Mouse (Mus musculus) liver, embryonic 16.5 days (tissue): ENCODE measurements at regions not wholly inside any gene's neighbourhood (a gene's known extent, or its start where the extent isn't known, plus 50 kb on each side); places are given as distances from the start of the nearest gene placed in this dataset.

Source experiments
- ATAC-seq: fragments of 200-750 bp; cut with Nextera tagmentation; 2 replicates; pipeline ENCODE4 v1.8.0; 2017; ENCODE audit warnings: low read depth, mild to moderate bottlenecking, moderate number of reproducible peaks, moderate library complexity
- H3K27ac ChIP-seq: fragments of 300-500 bp; sonication (generic); 2 replicates; pipeline ENCODE4 v1.5.1; 2014; ENCODE audit warnings: mild to moderate bottlenecking, low read length
- H3K27me3 ChIP-seq: fragments of 300-500 bp; sonication (generic); 2 replicates; pipeline ENCODE4 v1.6.1; 2014; ENCODE audit warnings: low read depth, low read length, mixed read lengths; ENCODE audit not compliant: control insufficient read depth, insufficient read depth
- H3K36me3 ChIP-seq: fragments of 300-500 bp; sonication (generic); 2 replicates; pipeline ENCODE4 v1.6.1; 2014; ENCODE audit warnings: mild to moderate bottlenecking; ENCODE audit not compliant: control insufficient read depth, insufficient read depth
- H3K4me1 ChIP-seq: fragments of 300-500 bp; sonication (generic); 2 replicates; pipeline ENCODE4 v1.6.1; 2014; ENCODE audit warnings: low read depth, low read length, mixed read lengths; ENCODE audit not compliant: control insufficient read depth
- H3K4me2 ChIP-seq: fragments of 300-500 bp; sonication (generic); 2 replicates; pipeline ENCODE4 v1.6.1; 2014; ENCODE audit warnings: low read depth, low read length, mixed read lengths
- H3K4me3 ChIP-seq: fragments of 300-500 bp; sonication (generic); 2 replicates; pipeline ENCODE4 v1.5.1; 2014; ENCODE audit warnings: low read depth, mild to moderate bottlenecking, low read length
- H3K9ac ChIP-seq: fragments of 300-500 bp; sonication (generic); 2 replicates; pipeline ENCODE4 v1.6.1; 2014; ENCODE audit warnings: low read depth, low read length
- H3K9me3 ChIP-seq: fragments of 300-500 bp; sonication (generic); replicated peaks from 2 replicates; pipeline ENCODE4 v1.6.1; 2016; ENCODE audit warnings: low read length; ENCODE audit not compliant: control insufficient read depth
- whole genome bisulfite sequencing: fragments of 180-500 bp; shearing (Covaris S2); extraction: QIAGEN DNeasy Blood & Tissue Kit; methylation state at CpG from one replicate; pipeline ENCODE4 v1.1.7; 2014; ENCODE audit not compliant: insufficient replicate concordance; 5-methylcytosine and 5-hydroxymethylcytosine counted together

DNA sequence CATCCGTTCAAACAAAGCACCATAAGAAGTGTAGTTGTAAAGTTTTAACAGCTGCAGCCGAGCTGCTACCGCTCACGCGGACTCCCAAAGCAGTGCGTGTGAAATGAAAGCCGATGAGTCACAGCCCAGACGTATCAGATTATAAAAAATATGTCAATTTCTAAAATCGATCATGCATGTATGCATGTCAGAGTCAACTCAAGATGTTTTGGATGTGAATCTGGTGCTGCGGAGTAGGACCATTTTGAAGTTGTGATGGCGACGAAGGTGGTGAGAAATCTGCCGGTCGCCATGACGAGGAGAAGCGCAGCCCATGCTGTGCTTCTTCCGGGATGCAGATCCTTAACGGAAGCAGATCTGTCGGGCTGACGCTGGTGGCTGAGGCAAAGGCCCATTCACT is 93.5 kb downstream of the Aldh8a1 start:
- H3K36me3 ChIP-seq = no peaks in the 10 kb centered on the region
- H3K27ac ChIP-seq = no peak overlapping the region
- no peak overlapping the region for H3K4me2 ChIP-seq
- H3K4me1 ChIP-seq = peaks cover 3% of the 10 kb centered on the region
- no peak overlapping the region for H3K4me3 ChIP-seq
- no peak for ATAC-seq
- H3K27me3 ChIP-seq = no peaks in the 10 kb centered on the region
- 73% methylated on average over 20 of the region's 20 CpGs for WGBS
- H3K9me3 ChIP-seq = no peaks in the 10 kb centered on the region
- H3K9ac ChIP-seq = no peak overlapping the region

DNA sequence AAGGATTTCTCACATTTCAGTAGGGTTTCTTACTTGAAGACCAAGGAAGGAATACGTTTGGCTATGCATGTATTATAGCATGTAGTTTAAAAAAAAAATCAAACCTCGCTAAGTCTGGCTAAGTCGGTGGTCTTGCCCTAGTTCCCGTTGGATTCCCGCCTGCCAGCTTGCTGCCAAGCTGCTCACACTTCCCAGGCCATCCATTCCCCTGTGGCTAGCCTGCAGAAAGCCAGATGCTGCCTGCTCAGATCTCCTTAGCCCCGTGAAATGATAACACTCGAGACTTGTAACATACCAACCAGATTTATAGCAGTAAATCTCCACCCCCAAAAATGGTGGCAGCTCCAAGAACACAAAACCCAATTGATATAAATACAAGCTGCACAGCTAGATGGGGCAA is 97.2 kb downstream of the Aldh8a1 start:
- WGBS = 62% methylated on average over 7 of the region's 7 CpGs
- ATAC-seq = no peak
- H3K36me3 ChIP-seq = no peaks in the 10 kb centered on the region

DNA sequence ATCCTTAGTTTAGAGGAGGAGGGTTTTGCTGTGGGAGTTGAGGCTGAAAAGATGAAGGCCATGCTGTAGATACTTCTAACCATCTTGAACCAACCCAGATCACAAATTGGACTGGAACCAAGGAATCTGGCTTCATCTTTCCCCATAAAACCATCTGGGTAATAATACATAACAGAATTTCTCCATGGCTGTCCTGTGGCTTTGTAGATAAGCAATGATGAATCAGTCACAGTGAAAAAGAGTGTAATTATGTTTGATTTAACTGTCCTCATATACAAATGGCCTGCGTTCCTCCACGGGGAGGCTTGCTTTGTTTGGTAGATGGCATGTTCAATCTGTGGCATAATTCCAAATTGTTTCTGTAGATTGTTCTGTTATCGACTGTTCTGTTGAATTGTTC is 100.9 kb downstream of the Aldh8a1 start:
- Histone ChIP-seq H3K9me3 (no peaks in the 10 kb centered on the region), H3K36me3 (no peaks in the 10 kb centered on the region), H3K4me3 (no peak overlapping the region), H3K27ac (no peak overlapping the region), H3K27me3 (no peaks in the 10 kb centered on the region), H3K9ac (no peak overlapping the region), H3K4me2 (no peak overlapping the region), H3K4me1 (no peaks in the 10 kb centered on the region)
- 70% methylated on average over 3 of the region's 3 CpGs for WGBS
- ATAC-seq = no peak

More for the DNA sequence above, 97.2 kb downstream of the Aldh8a1 start:
- Histone ChIP-seq H3K4me3 (no peak overlapping the region), H3K27me3 (no peaks in the 10 kb centered on the region), H3K4me1 (peaks cover 3% of the 10 kb centered on the region), H3K27ac (no peak overlapping the region), H3K9ac (no peak overlapping the region), H3K4me2 (no peak overlapping the region), H3K9me3 (no peaks in the 10 kb centered on the region)

DNA sequence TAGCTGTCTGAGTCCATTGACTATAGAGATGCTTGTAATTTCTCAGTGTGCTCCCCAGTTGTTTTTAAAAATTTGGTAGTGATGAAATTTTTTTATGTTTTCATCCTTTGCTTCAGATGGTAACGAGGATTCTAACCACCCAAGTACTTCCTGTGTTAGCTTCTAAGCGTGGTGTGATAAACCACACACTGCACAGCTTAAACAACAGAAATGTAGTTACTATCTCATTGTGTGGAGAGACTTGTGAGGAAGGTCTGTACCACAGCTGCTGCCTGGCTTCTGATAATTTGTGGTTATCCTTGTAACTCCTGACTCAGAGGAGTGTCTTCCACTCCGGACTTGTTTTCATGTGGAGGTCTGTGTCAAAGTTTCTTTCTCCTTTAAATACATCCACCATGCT is 102.3 kb downstream of the Aldh8a1 start:
- WGBS = 18% methylated on average over 3 of the region's 3 CpGs
- H3K4me2 ChIP-seq = no peak overlapping the region
- no peak overlapping the region for H3K27ac ChIP-seq
- H3K9ac ChIP-seq = no peak overlapping the region
- H3K4me3 ChIP-seq = no peak overlapping the region
- H3K9me3 ChIP-seq = no peaks in the 10 kb centered on the region
- no peaks in the 10 kb centered on the region for H3K27me3 ChIP-seq
- no peaks in the 10 kb centered on the region for H3K4me1 ChIP-seq
- ATAC-seq = no peak
- H3K36me3 ChIP-seq = no peaks in the 10 kb centered on the region

DNA sequence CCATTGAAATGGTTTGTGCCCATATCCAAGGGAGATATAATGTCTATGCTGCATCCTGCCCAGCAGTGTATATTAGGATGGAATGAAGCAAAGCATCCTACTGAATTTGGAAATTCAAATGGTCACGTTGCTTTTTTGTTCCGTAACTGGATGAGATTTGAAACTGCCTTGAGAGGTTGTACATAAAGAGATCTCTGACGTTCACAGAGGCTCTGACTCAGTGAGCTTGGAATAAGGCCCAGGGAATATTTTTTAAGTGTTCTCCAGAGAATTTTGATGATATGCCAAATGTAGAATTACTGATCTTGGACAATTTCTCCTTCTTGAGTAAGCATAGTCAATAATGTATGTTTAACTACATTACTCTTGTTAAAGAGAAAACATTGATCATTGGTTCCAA is 104.2 kb downstream of the Aldh8a1 start:
- Histone ChIP-seq H3K27ac (no peak overlapping the region), H3K4me1 (no peaks in the 10 kb centered on the region), H3K27me3 (no peaks in the 10 kb centered on the region), H3K9ac (no peak overlapping the region), H3K4me3 (no peak overlapping the region), H3K9me3 (no peaks in the 10 kb centered on the region), H3K4me2 (no peak overlapping the region), H3K36me3 (no peaks in the 10 kb centered on the region)
- no peak for ATAC-seq
- 83% methylated on average over 3 of the region's 3 CpGs for WGBS

DNA sequence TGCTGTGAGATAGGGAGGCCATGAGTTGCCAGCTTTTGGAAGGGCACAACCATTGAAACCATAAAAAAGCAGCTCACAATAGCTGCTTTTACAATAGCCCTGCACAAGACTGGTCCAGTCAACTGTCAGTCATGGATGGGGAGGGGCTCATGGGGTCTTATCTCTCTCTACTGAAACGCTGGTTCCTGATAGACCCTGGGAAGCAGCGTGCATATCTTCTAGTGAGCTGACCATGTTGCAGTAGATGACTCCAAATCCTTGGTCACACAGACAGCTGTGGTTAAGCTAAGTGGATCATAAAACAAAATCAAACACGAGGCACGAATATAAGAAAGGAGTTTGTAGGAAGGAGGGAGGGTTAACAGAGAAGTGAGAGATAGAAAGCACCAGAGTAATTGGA is 105.0 kb downstream of the Aldh8a1 start:
- ATAC-seq = peak; percentile 47

DNA sequence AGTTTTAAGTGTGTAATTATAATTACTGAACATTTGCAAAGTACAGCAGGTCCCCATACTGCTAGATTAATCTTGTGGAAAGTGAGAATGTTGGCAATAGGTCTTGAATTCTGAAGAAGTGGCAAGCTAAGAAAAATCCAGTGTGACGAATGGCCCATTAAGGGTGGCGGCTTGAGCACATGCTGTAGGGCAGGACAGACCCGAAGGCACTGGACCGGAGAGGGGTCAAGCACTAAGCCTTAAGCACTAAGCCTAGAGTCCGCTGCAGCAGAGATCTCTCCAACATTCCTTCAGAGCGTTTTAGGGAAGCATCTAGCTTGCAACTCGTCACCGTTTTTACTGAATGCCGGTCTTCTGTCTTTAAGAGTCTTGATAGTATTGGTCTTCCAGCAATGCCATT is 105.6 kb downstream of the Aldh8a1 start:
- ATAC-seq = no peak
- Histone ChIP-seq H3K27me3 (no peaks in the 10 kb centered on the region), H3K36me3 (no peaks in the 10 kb centered on the region), H3K4me3 (no peak overlapping the region), H3K27ac (no peak overlapping the region), H3K9ac (no peak overlapping the region), H3K9me3 (no peaks in the 10 kb centered on the region), H3K4me2 (no peak overlapping the region), H3K4me1 (no peaks in the 10 kb centered on the region)
- 78% methylated on average over 9 of the region's 9 CpGs for WGBS

More for the DNA sequence above, 105.0 kb downstream of the Aldh8a1 start:
- Histone ChIP-seq H3K4me1 (no peaks in the 10 kb centered on the region), H3K27ac (no peak overlapping the region), H3K9ac (no peak overlapping the region), H3K27me3 (no peaks in the 10 kb centered on the region), H3K9me3 (no peaks in the 10 kb centered on the region), H3K36me3 (no peaks in the 10 kb centered on the region), H3K4me2 (no peak overlapping the region), H3K4me3 (no peak overlapping the region)
- WGBS = 23% methylated on average over 4 of the region's 4 CpGs

DNA sequence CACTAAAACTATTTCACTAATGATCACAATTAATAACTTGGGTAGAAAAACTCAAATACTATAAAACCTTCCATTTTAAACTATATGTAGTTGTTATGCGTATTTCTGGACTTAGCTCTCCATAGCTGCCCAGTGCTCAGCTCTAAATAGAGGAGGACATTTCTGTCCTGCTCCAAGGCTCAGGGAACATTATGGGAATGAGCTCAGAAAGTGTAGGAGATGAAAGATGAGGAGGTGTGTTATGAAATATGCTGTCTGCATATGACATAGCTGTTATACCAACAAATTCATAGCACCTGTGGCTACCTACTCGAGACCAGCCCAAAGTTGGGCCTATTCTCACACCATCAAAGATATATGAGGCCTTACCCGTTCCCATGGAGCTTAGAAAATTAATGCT is 106.3 kb downstream of the Aldh8a1 start:
- no peaks in the 10 kb centered on the region for H3K9me3 ChIP-seq
- H3K4me2 ChIP-seq = no peak overlapping the region
- no peak overlapping the region for H3K9ac ChIP-seq
- WGBS = 65% methylated on average over 3 of the region's 3 CpGs
- H3K27me3 ChIP-seq = no peaks in the 10 kb centered on the region
- no peak overlapping the region for H3K4me3 ChIP-seq
- no peak overlapping the region for H3K27ac ChIP-seq
- no peaks in the 10 kb centered on the region for H3K36me3 ChIP-seq
- no peaks in the 10 kb centered on the region for H3K4me1 ChIP-seq
- ATAC-seq = no peak

DNA sequence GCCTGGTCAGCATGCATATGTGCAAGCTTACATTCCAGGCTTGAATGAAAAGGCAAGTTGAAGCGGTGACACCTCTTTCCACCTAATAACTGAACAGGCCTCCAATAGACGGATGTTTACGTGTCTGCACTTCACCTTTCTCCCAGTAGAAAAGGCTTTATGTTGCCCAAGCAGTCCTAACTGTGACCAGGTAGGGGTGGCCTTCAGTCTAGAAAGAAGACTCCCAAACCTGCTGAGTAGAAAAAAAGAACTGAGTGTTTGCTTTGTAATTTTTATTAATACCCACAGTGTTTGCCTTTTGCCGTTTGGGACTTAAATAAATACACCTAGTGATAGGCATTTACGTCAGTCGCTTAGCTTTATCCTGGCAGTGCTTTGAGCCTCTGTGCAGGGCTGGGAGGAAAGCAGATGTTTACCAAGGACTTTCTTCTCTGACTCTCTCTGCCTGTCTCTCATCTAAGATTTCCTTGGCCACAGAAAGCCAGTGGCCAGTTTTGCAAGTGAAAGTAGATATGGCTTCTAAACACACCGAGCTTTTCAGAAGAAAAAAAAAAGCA is 104.5 kb upstream of the 1700020N01Rik start:
- H3K4me3 ChIP-seq = no peak overlapping the region
- no peak for ATAC-seq
- no peaks in the 10 kb centered on the region for H3K27me3 ChIP-seq
- no peak overlapping the region for H3K9ac ChIP-seq
- no peak overlapping the region for H3K27ac ChIP-seq
- WGBS = 68% methylated on average over 7 of the region's 7 CpGs
- no peaks in the 10 kb centered on the region for H3K4me1 ChIP-seq
- H3K4me2 ChIP-seq = no peak overlapping the region
- no peaks in the 10 kb centered on the region for H3K36me3 ChIP-seq
- no peaks in the 10 kb centered on the region for H3K9me3 ChIP-seq
